Mouse (Mus musculus) MEL (cell line): ENCODE results near the gene Spata9. TPM values are rescaled to one million over a fixed set of nuclear protein-coding genes. Genes with fewer than 3 reads are reported as not detected.

Experiments
- DNase-seq: peaks from one replicate; pipeline ENCODE4 v3.0.0; 2011; ENCODE audit warnings: low read depth, low spot score
- H3K27ac ChIP-seq: 2 replicates; pipeline ENCODE4 v1.5.1; 2012; ENCODE audit warnings: low read depth, mild to moderate bottlenecking, control low read depth, low read length, moderate library complexity; ENCODE audit not compliant: control insufficient read depth
- H3K27me3 ChIP-seq, 2 experiments: fragments of 150-350 bp in 1 of 2; sonication (generic) in 1 of 2; 2 replicates each; pipeline ENCODE4 v1.6.1; 2012; ENCODE audit warnings: low read length in 2 of 2, mild to moderate bottlenecking in 2 of 2, improper control_type of control experiment in 1 of 2, moderate library complexity in 1 of 2; ENCODE audit not compliant: insufficient read depth in 2 of 2, control insufficient read depth in 1 of 2
- H3K36me3 ChIP-seq, 2 experiments: 2 replicates each; pipeline ENCODE4 v1.6.1; 2012 to 2014; ENCODE audit warnings: low read length in 2 of 2, improper control_type of control experiment in 1 of 2, inconsistent platforms in 1 of 2, mild to moderate bottlenecking in 1 of 2; ENCODE audit not compliant: insufficient read depth in 2 of 2, control insufficient read depth in 1 of 2
- H3K4me1 ChIP-seq, 2 experiments: fragments of 150-350 bp in 1 of 2; sonication (generic) in 1 of 2; 2 replicates each; pipeline ENCODE4 v1.6.1; 2012; ENCODE audit warnings: low read length in 2 of 2, improper control_type of control experiment in 1 of 2, mild to moderate bottlenecking in 1 of 2; ENCODE audit not compliant: insufficient read depth in 2 of 2, control insufficient read depth in 1 of 2
- H3K4me3 ChIP-seq, 2 experiments: fragments of 150-350 bp in 1 of 2; sonication (generic) in 1 of 2; 2 replicates each; pipeline ENCODE4 v1.5.1; 2012; ENCODE audit warnings: low read depth in 2 of 2, low read length in 2 of 2, mild to moderate bottlenecking in 2 of 2, moderate library complexity in 2 of 2, control low read depth in 1 of 2, improper control_type of control experiment in 1 of 2; ENCODE audit not compliant: control insufficient read depth in 1 of 2, insufficient read depth in 1 of 2
- H3K79me2 ChIP-seq: 2 replicates; pipeline ENCODE4 v1.6.1; 2012; ENCODE audit warnings: mild to moderate bottlenecking, low read length, moderate library complexity; ENCODE audit not compliant: control insufficient read depth, poor library complexity, insufficient read depth
- H3K9ac ChIP-seq: 2 replicates; pipeline ENCODE4 v1.6.1; 2012; ENCODE audit warnings: low read depth, mild to moderate bottlenecking, control low read depth, low read length, moderate library complexity; ENCODE audit not compliant: control insufficient read depth, poor library complexity, severe bottlenecking
- H3K9me3 ChIP-seq: fragments of 150-350 bp; sonication (generic); replicated peaks from 2 replicates; pipeline ENCODE4 v1.6.1; 2012; ENCODE audit warnings: mild to moderate bottlenecking, low read length, improper control_type of control experiment, moderate library complexity; ENCODE audit not compliant: insufficient read depth
- BHLHE40 ChIP-seq: IDR thresholded peaks from 2 replicates; pipeline ENCODE4 v1.6.1; 2012; ENCODE audit warnings: low read depth, mild to moderate bottlenecking, inconsistent platforms, low read length, improper control_type of control experiment, borderline replicate concordance
- CHD1 ChIP-seq: IDR thresholded peaks from 2 replicates; pipeline ENCODE4 v1.6.1; 2012; ENCODE audit warnings: low read depth, mild to moderate bottlenecking, inconsistent platforms, low read length, improper control_type of control experiment
- CHD2 ChIP-seq: IDR thresholded peaks from 2 replicates; pipeline ENCODE4 v1.6.1; 2011; ENCODE audit warnings: low read length, improper control_type of control experiment
- CTCF ChIP-seq, 3 experiments: IDR thresholded peaks in 2 of 3; conservative IDR thresholded peaks in 1 of 3; 2 replicates each; pipeline ENCODE4 v1.5.1; 2011 to 2012; ENCODE audit warnings: low read length in 3 of 3, low read depth in 2 of 3, mild to moderate bottlenecking in 2 of 3, improper control_type of control experiment in 1 of 3, inconsistent platforms in 1 of 3, mixed read lengths in 1 of 3, moderate library complexity in 1 of 3; ENCODE audit not compliant: control insufficient read depth in 1 of 3, insufficient read depth in 1 of 3, poor library complexity in 1 of 3, severe bottlenecking in 1 of 3
- ELF1 ChIP-seq: IDR thresholded peaks from 2 replicates; pipeline ENCODE4 v1.6.1; 2014; ENCODE audit warnings: low read depth, mild to moderate bottlenecking, inconsistent platforms, low read length, improper control_type of control experiment, moderate library complexity
- EP300 ChIP-seq, 2 experiments: IDR thresholded peaks; 2 replicates each; pipeline ENCODE4 v1.6.1; 2011; ENCODE audit warnings: improper control_type of control experiment in 2 of 2, low read length in 2 of 2, low read depth in 1 of 2, mild to moderate bottlenecking in 1 of 2
- GABPA ChIP-seq: IDR thresholded peaks from 2 replicates; pipeline ENCODE4 v1.6.1; 2012; ENCODE audit warnings: low read depth, mild to moderate bottlenecking, inconsistent platforms, low read length, improper control_type of control experiment, moderate library complexity
- GATA1 ChIP-seq: IDR thresholded peaks from 2 replicates; pipeline ENCODE4 v1.6.1; 2011; ENCODE audit warnings: low read depth, low read length, improper control_type of control experiment
- HCFC1 ChIP-seq: IDR thresholded peaks from 2 replicates; pipeline ENCODE4 v1.6.1; 2012; ENCODE audit warnings: low read depth, mild to moderate bottlenecking, inconsistent platforms, low read length, improper control_type of control experiment, moderate library complexity
- JUND ChIP-seq: IDR thresholded peaks from 2 replicates; pipeline ENCODE4 v1.6.1; 2011; ENCODE audit warnings: low read depth, mild to moderate bottlenecking, improper control_type of control experiment, low read length
- KAT2A ChIP-seq: conservative IDR thresholded peaks from 2 replicates; pipeline ENCODE4 v1.6.1; 2012; ENCODE audit warnings: low read depth, low read length, improper control_type of control experiment, inconsistent platforms
- MAZ ChIP-seq: IDR thresholded peaks from 2 replicates; pipeline ENCODE4 v1.6.1; 2012; ENCODE audit warnings: low read depth, mild to moderate bottlenecking, inconsistent platforms, low read length, improper control_type of control experiment
- MEF2A ChIP-seq: IDR thresholded peaks from 2 replicates; pipeline ENCODE4 v1.6.1; 2014; ENCODE audit warnings: low read depth, mild to moderate bottlenecking, inconsistent platforms, low read length, improper control_type of control experiment; ENCODE audit not compliant: poor library complexity, insufficient replicate concordance, severe bottlenecking; ENCODE audit errors: extremely low read depth
- MXI1 ChIP-seq: IDR thresholded peaks from 2 replicates; pipeline ENCODE4 v1.6.1; 2011; ENCODE audit warnings: mild to moderate bottlenecking, low read depth, low read length, improper control_type of control experiment
- MYB ChIP-seq: IDR thresholded peaks from 2 replicates; pipeline ENCODE4 v1.6.1; 2011; ENCODE audit warnings: mild to moderate bottlenecking, low read depth, low read length, improper control_type of control experiment
- MYC ChIP-seq: IDR thresholded peaks from 2 replicates; pipeline ENCODE4 v1.6.1; 2011; ENCODE audit warnings: low read depth, mild to moderate bottlenecking, low read length, improper control_type of control experiment, moderate library complexity
- NELFE ChIP-seq: IDR thresholded peaks from 2 replicates; pipeline ENCODE4 v1.6.1; 2011; ENCODE audit warnings: low read depth, low read length, improper control_type of control experiment
- POLR2A ChIP-seq, 2 experiments: IDR thresholded peaks; 2 replicates each; pipeline ENCODE4 v1.6.1; 2011 to 2012; ENCODE audit warnings: low read length in 2 of 2, mild to moderate bottlenecking in 2 of 2, control low read depth in 1 of 2, improper control_type of control experiment in 1 of 2, low read depth in 1 of 2, moderate library complexity in 1 of 2; ENCODE audit not compliant: control insufficient read depth in 1 of 2, insufficient read depth in 1 of 2, poor library complexity in 1 of 2
- POLR2AphosphoS5 ChIP-seq: IDR thresholded peaks from 2 replicates; pipeline ENCODE4 v1.6.1; 2012; ENCODE audit warnings: low read depth, borderline replicate concordance, mild to moderate bottlenecking, inconsistent platforms, low read length, moderate library complexity, mixed read lengths
- RAD21 ChIP-seq: IDR thresholded peaks from 2 replicates; pipeline ENCODE4 v1.6.1; 2011; ENCODE audit warnings: mild to moderate bottlenecking, low read depth, low read length, improper control_type of control experiment
- SMC3 ChIP-seq: IDR thresholded peaks from 2 replicates; pipeline ENCODE4 v1.6.1; 2011; ENCODE audit warnings: low read depth, low read length, improper control_type of control experiment
- TAL1 ChIP-seq: IDR thresholded peaks from 2 replicates; pipeline ENCODE4 v1.6.1; 2012; ENCODE audit warnings: mild to moderate bottlenecking, inconsistent platforms, low read length, moderate library complexity, mixed read lengths
- USF1 ChIP-seq: IDR thresholded peaks from 2 replicates; pipeline ENCODE4 v1.6.1; 2014; ENCODE audit warnings: low read depth, mild to moderate bottlenecking, inconsistent platforms, low read length, improper control_type of control experiment, moderate library complexity
- USF2 ChIP-seq, 2 experiments: IDR thresholded peaks; 2 replicates each; pipeline ENCODE4 v1.6.1; 2011 to 2012; ENCODE audit warnings: improper control_type of control experiment in 2 of 2, low read length in 2 of 2, borderline replicate concordance in 1 of 2, inconsistent platforms in 1 of 2, low read depth in 1 of 2, mild to moderate bottlenecking in 1 of 2; ENCODE audit not compliant: insufficient read depth in 1 of 2
- ZMIZ1 ChIP-seq: IDR thresholded peaks from 2 replicates; pipeline ENCODE4 v1.6.1; 2012; ENCODE audit warnings: low read depth, mild to moderate bottlenecking, inconsistent platforms, low read length, improper control_type of control experiment, moderate library complexity
- ZNF384 ChIP-seq: IDR thresholded peaks from 2 replicates; pipeline ENCODE4 v1.6.1; 2012; ENCODE audit warnings: low read depth, mild to moderate bottlenecking, inconsistent platforms, low read length, improper control_type of control experiment
- polyA plus RNA-seq, 2 experiments: library from polyadenylated mRNA; stranded (reverse) in 1 of 2; unstranded in 1 of 2; fragments of >175 nt in 1 of 2; fragments of >200 nt in 1 of 2; gene quantifications; 2 replicates each; pipeline versions ENCODE4 v1.2.1 to v1.2.4; 2012; ENCODE audit warnings: low replicate concordance in 2 of 2, low read depth in 1 of 2; ENCODE audit not compliant: insufficient read length in 2 of 2, insufficient read depth in 1 of 2, missing spikeins in 1 of 2
- total RNA-seq: library from RNA; depleted of rRNA; stranded (reverse); fragments of 300-350 nt; gene quantifications from 2 replicates; pipeline ENCODE4 v1.2.3, GENCODE M21; 2012

Spata9 gene
- total and polyA plus RNA-seq, 3 experiments, result 0.78 TPM; not detected in 2

GRCm38 (mm10) chr13:75941518-75942295 lies 25.2 kb upstream of the Spata9 start:
- H3K9me3 ChIP-seq, result no peaks in the 10 kb centered on the region
- H3K4me3 ChIP-seq, result no peak overlapping the region
- H3K79me2 ChIP-seq, result no peaks in the 10 kb centered on the region
- H3K27me3 ChIP-seq, result no peaks in the 10 kb centered on the region
- DNase-seq, result no peak
- no peaks in the 10 kb centered on the region for H3K36me3 ChIP-seq
- no peaks in the 10 kb centered on the region for H3K4me1 ChIP-seq
- no peak overlapping the region for H3K27ac ChIP-seq
- TF ChIP-seq CHD1, result no peak
- no peak for TF ChIP-seq GABPA
- no peak for TF ChIP-seq MYC
- no peak for TF ChIP-seq MEF2A
- TF ChIP-seq HCFC1, result no peak
- TF ChIP-seq TAL1, result no peak
- TF ChIP-seq MYB, result no peak
- no peak for TF ChIP-seq ZNF384
- no peak for TF ChIP-seq GATA1
- TF ChIP-seq RAD21, result no peak
- TF ChIP-seq NELFE, result no peak
- no peak for TF ChIP-seq BHLHE40
- TF ChIP-seq MAZ, result no peak
- no peak for TF ChIP-seq ELF1
- TF ChIP-seq SMC3, result no peak
- no peak for TF ChIP-seq CHD2
- no peak overlapping the region for H3K9ac ChIP-seq

- TF ChIP-seq ZMIZ1, result no peak
- TF ChIP-seq JUND, result no peak
- TF ChIP-seq CHD1, result no peak
- no peak for TF ChIP-seq USF2 (IDR thresholded peaks at IDR 0.05; ENCODE audit: borderline replicate concordance in 1 of 2, insufficient read depth in 1 of 2, low read depth in 1 of 2, low read length in 2 of 2)
- no peak for TF ChIP-seq USF1
- TF ChIP-seq CHD2, result no peak
- TF ChIP-seq POLR2A (IDR thresholded peaks at IDR 0.05; ENCODE audit: control insufficient read depth in 1 of 2, insufficient read depth in 1 of 2, low read depth in 1 of 2, low read length in 2 of 2, poor library complexity in 1 of 2), result no peak
- no peak for TF ChIP-seq HCFC1
- no peak for TF ChIP-seq EP300 (IDR thresholded peaks at IDR 0.05; ENCODE audit: low read depth in 1 of 2, low read length in 2 of 2)
- no peak for TF ChIP-seq RAD21
- no peak for TF ChIP-seq MXI1
- no peak for TF ChIP-seq POLR2AphosphoS5
- no peak for TF ChIP-seq GATA1
- no peak for TF ChIP-seq KAT2A
- TF ChIP-seq CTCF (IDR thresholded peaks at IDR 0.05 in 2 of 3, conservative IDR thresholded peaks at IDR 0.05 in 1 of 3; ENCODE audit: control insufficient read depth in 1 of 3, insufficient read depth in 1 of 3, low read depth in 2 of 3, low read length in 3 of 3, poor library complexity in 1 of 3, severe bottlenecking in 1 of 3), result no peak
- TF ChIP-seq TAL1, result no peak
- no peak for TF ChIP-seq ZNF384
- TF ChIP-seq, all 39 proteins: peak for 0
- Histone ChIP-seq H3K4me1 (no peaks in the 10 kb centered on the region), H3K4me3 (no peak overlapping the region), H3K27me3 (no peaks in the 10 kb centered on the region), H3K27ac (no peak overlapping the region), H3K36me3 (no peaks in the 10 kb centered on the region), H3K9me3 (no peaks in the 10 kb centered on the region), H3K9ac (no peak overlapping the region), H3K79me2 (no peaks in the 10 kb centered on the region)
- no peak for DNase-seq
These were observed 24.2 kb upstream of the Spata9 start for GRCm38 (mm10) chr13:75942731-75943130.
